Mouse (Mus musculus) bone marrow, adult 2 months (tissue): ENCODE measurements around the gene Grid1. TPM values are rescaled to one million over a fixed set of nuclear protein-coding genes. Genes with fewer than 3 reads are reported as not detected.

Source experiments
- H3K27ac ChIP-seq: fragments of 200-500 bp; 2 replicates; pipeline ENCODE4 v1.5.1; 2012; ENCODE audit warnings: low read depth, mild to moderate bottlenecking, control low read depth, inconsistent platforms, low read length; ENCODE audit not compliant: control insufficient read depth, poor library complexity, insufficient read depth
- H3K4me1 ChIP-seq: fragments of 200-500 bp; 2 replicates; pipeline ENCODE4 v1.6.1; 2011; ENCODE audit warnings: low read length; ENCODE audit not compliant: control insufficient read depth, insufficient read depth
- H3K4me3 ChIP-seq: fragments of 200-500 bp; replicated peaks from 2 replicates; pipeline ENCODE3; 2011; ENCODE audit warnings: mild to moderate bottlenecking, low read depth, low read length, control low read depth; ENCODE audit not compliant: control insufficient read depth
- CTCF ChIP-seq: fragments of 200-500 bp; IDR thresholded peaks from 2 replicates; pipeline ENCODE4 v1.5.1; 2011; ENCODE audit warnings: low read length, control low read depth; ENCODE audit not compliant: control insufficient read depth, insufficient read depth
- POLR2A ChIP-seq: fragments of 200-500 bp; IDR thresholded peaks from 2 replicates; pipeline ENCODE4 v1.6.1; 2011; ENCODE audit warnings: low read depth, mild to moderate bottlenecking, control low read depth, low read length, borderline replicate concordance; ENCODE audit not compliant: control insufficient read depth
- WGBS: fragments of 180-500 bp; shearing (Covaris S2); methylation state at CpG from one replicate; pipeline ENCODE4 v1.1.7; 2018; 5-methylcytosine and 5-hydroxymethylcytosine counted together
- polyA plus RNA-seq: library from polyadenylated mRNA; stranded (reverse); fragments of >200 nt; gene quantifications from 2 replicates; pipeline ENCODE4 v1.2.4, GENCODE M21; 2011; ENCODE audit warnings: low replicate concordance; ENCODE audit not compliant: missing spikeins, insufficient read depth, insufficient read length

Gene Grid1
- polyA plus RNA-seq, 1 experiment, result 0.35 TPM

GRCm38 (mm10) chr14:35358136-35358821, 538.4 kb downstream of the Grid1 start:
- WGBS, result 48% methylated on average over 7 of the region's 7 CpGs
- Histone ChIP-seq H3K27ac (no peak overlapping the region), H3K4me3 (no peak overlapping the region), H3K4me1 (no peaks in the 10 kb centered on the region)
- TF ChIP-seq POLR2A (no peak), CTCF (no peak)

GRCm38 (mm10) chr14:35365177-35365944, 545.5 kb downstream of the Grid1 start:
- Histone ChIP-seq H3K4me3 (no peak overlapping the region), H3K4me1 (no peaks in the 10 kb centered on the region), H3K27ac (no peak overlapping the region)
- 74% methylated on average over 8 of the region's 8 CpGs for WGBS
- TF ChIP-seq POLR2A, result no peak
- TF ChIP-seq CTCF, result no peak

- Histone ChIP-seq H3K4me1 (no peaks in the 10 kb centered on the region), H3K27ac (no peak overlapping the region), H3K4me3 (no peak overlapping the region)
- WGBS, result 79% methylated on average over 3 of the region's 3 CpGs
- TF ChIP-seq CTCF, result no peak
- no peak for TF ChIP-seq POLR2A
These were observed 554.5 kb downstream of the Grid1 start for GRCm38 (mm10) chr14:35374374-35374773.

- Histone ChIP-seq H3K27ac (no peak overlapping the region), H3K4me1 (no peaks in the 10 kb centered on the region), H3K4me3 (no peak overlapping the region)
- no peak for TF ChIP-seq CTCF
- no peak for TF ChIP-seq POLR2A
- WGBS, result 72% methylated on average over 4 of the region's 4 CpGs
These were observed 573.7 kb downstream of the Grid1 start for GRCm38 (mm10) chr14:35393591-35393990.

- WGBS, result 70% methylated on average over 3 of the region's 3 CpGs
- Histone ChIP-seq H3K27ac (no peak overlapping the region), H3K4me3 (no peak overlapping the region), H3K4me1 (no peaks in the 10 kb centered on the region)
- TF ChIP-seq POLR2A, result no peak
- TF ChIP-seq CTCF, result no peak
These were observed 584.5 kb downstream of the Grid1 start for GRCm38 (mm10) chr14:35404249-35404908.

- TF ChIP-seq POLR2A (no peak), CTCF (no peak)
- Histone ChIP-seq H3K4me1 (no peaks in the 10 kb centered on the region), H3K27ac (no peak overlapping the region), H3K4me3 (no peak overlapping the region)
- 84% methylated on average over 2 of the region's 2 CpGs for WGBS
These were observed 610.4 kb downstream of the Grid1 start for GRCm38 (mm10) chr14:35430259-35430658.

- 89% methylated on average over 7 of the region's 7 CpGs for WGBS
- TF ChIP-seq POLR2A (no peak), CTCF (no peak)
- Histone ChIP-seq H3K27ac (no peak overlapping the region), H3K4me3 (no peak overlapping the region), H3K4me1 (no peaks in the 10 kb centered on the region)
These were observed 633.8 kb downstream of the Grid1 start for GRCm38 (mm10) chr14:35453702-35454101.

GRCm38 (mm10) chr14:35468254-35468653, 648.3 kb downstream of the Grid1 start:
- H3K4me3 ChIP-seq, result no peak overlapping the region
- no peaks in the 10 kb centered on the region for H3K4me1 ChIP-seq
- TF ChIP-seq POLR2A (no peak), CTCF (no peak)
- no peak overlapping the region for H3K27ac ChIP-seq
- 85% methylated on average over 6 of the region's 6 CpGs for WGBS

GRCm38 (mm10) chr14:35486017-35486416, 666.1 kb downstream of the Grid1 start:
- TF ChIP-seq CTCF, result no peak
- Histone ChIP-seq H3K4me3 (no peak overlapping the region), H3K4me1 (no peaks in the 10 kb centered on the region), H3K27ac (no peak overlapping the region)
- 64% methylated on average over 2 of the region's 2 CpGs for WGBS
